Mouse (Mus musculus) embryo, embryonic 10.5 days (tissue): ENCODE results near the gene Cfap100.

Experiments
- DNase-seq: peaks from one replicate; pipeline ENCODE4 v3.0.0-alpha.2; 2015; ENCODE audit warnings: low spot score

Gene Cfap100

DNA sequence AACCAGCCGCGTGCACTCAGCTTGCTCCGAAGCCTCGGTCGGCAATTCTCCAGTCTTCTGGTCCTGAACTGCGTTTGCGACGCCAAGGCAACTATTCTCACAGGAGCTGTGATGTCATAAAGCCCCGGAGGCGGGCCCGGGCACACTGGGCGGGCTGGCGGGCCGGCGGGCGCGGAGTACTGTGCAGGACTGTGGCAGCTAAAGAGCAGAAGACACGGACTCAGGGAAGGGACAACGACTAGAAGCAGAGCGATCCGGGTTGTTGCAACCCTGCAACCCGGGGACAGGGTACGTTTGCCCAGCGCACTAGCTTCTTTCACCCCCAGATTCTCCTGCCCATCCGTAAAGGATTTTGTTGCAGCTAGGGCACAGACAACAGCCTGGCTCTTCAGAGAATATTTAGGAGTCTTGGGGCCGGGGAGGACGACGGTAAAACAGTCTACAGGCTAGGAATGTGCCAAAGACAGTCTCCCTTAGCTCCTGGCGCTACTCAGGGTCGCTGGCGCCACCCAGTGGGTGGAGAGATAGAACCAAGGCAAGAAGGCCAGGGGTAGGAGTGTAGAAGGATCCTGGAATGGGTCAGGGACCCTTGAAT lies at the start of gene Cfap100:
Gene Cfap100 (minus strand): TSS at position 418 of the 595 bp plus-strand sequence.
- peak; percentile 85 for DNase-seq

DNA sequence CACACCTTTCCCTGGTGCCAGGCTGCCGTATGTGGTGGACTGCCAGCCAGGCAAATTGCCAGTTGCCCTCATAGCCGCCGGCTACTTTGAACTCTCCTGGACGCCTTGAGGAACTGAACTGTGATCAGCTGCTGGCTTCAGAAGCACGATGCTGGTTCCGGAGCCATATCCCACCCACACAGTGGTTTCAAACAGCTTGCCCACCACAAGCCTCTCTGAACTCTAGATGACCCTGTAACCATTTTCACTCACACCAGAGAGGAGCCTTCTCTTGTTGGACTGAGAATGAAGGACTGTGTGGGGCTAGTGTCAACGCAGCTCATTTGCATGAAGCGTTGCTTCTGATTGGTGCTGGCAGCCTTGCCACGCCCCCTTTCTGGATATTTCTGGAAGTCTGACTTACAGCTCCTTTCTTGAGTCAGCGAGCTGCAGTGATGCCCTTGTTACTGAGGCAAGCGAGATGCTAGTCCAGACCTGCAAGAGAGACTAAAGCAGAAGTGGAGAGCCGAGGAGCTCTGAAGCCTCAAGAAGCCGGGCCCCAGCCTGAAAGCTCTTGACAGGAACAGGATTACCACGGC lies 48.4 kb upstream of the Cfap100 start:
- no peak for DNase-seq

DNA sequence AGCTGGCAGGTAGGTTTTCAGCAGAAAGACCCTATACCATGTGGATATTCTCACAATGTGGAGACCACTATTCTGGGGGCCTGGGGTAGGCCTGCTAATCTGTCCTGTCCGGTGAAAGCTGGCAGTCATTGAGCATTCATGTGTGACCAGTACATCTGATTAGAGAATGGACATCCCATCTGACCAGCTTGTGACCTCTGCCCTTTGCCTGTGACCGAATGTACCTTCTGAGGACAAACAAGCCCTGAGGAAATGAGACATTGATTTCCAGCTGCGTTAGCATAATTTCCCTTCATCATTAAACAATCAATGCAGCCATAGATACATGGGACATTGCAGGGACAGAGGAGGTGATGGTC lies 47.2 kb upstream of the Cfap100 start:
- no peak for DNase-seq

DNA sequence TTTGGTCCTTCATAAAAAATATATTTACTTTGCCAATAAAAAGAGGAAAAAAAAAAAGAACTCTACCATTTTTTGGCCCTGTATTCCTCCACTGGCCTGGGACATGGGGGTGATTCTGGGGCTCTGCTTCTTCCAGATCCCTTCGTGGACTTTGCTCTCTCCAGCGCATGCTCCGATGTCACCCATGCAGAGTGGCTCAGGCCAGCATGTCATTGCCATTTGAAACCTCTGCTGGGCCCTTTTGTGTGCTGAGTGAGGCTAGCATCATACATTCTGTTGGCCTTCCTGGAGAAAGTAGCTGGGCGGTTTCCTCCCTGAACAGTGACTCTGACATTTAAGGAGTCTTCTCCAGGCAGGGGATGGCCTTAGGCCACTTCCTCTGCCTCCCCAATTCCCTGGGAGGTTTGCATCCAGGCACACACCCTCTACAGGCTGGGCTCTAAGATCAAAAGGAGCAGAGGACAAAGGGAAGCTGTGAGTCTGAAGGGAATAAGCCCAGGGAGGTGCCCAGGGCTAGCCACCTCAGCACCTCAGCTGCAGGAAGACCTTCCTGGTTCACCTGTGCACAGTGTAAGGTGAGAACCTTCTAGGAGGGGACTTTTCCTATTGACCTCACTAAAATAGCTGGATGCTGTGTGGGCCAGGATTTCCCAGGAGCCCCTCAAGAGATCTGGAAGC lies 46.7 kb upstream of the Cfap100 start:
- DNase-seq, result no peak

DNA sequence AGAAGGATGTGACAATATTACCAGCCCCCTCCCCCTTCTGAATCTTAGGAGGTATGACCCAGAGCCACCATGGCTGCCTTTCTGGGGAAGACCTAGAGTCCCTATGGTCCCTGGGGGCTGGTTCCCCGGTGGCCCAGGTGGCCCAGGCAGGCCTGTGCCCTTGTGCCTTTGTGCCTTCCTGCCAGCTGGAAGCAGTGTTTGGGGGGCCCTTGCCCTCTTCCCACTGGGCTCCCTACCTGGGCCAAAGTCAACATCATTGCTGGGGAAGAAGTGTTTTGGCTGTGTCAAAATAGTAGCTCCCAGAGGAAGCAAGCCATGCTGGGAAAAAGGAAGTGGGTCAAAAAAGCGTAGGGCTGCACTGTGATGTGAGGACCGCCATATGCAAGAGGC lies 45.8 kb upstream of the Cfap100 start:
- DNase-seq, result no peak

DNA sequence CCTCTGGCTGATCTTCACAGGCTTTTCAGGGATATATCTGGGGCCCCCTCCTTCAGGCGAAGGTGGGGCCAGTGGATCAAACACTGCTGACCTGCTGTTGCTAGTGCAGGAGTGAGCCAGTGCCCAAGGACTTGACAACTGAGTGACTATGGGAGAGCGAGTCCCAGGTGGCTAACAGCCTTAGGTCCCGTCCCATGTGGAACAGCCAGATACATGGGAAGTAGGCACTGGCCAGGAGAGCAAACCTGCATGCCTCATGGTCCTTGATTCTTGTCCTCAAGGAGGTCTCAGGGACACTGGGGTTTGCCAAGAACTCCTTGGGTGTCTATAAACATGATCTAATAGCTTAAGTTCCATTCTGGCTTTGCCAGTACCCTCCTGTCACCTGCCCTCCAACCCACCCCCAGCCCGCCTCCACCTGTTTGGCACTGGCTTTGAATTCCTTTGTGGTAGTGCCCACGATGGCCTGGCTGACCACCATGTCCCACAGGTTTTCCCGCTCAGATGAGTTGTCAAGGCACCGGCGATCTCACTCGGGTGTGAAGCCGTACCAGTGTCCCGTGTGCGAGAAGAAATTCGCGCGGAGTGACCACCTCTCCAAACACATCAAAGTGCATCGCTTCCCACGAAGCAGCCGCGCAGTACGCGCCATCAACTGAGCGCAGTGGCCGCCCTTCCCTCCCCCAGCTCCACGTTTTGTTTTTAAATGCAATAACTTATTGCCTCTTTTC lies 45.2 kb upstream of the Cfap100 start:
- DNase-seq, result no peak

DNA sequence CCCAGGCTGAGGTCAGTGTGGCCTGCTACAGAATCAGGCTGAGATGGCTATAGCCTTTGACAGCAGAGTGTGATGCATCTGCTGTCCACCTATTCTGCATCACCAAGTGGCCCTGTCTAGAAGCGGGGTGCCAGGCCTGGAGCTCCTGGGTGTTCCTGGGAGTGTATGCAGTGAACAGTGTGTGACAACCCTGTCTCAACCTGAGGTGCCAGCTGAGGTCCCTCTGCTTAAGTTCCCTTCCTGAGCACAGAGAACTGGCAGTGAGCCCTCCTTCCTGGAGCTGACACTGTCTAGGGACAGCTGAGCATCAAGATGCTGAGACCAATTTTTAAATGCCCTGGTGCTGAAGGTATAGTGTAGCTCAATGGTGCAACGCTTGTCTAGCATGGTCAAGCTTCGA lies 44.1 kb upstream of the Cfap100 start:
- DNase-seq, result no peak

DNA sequence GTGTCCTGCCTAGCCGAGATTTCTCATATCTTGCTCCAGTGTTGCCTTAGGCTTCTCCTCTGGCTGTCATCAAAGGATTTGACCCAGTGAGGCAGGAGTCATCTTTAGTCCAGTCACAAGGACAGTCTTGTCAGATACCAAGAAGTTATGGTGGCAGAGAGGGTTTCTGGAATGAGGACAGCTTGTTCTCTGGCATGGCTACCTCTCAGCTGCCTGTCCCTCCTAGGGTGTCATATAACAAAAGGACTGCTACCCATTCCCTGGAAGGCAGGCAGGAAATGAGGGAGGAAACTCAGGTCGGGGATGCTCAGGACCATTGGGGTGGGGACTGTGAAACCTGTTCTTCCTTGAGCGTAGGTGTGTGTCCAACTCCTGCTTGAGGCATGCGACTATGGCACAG lies 43.5 kb upstream of the Cfap100 start:
- no peak for DNase-seq

DNA sequence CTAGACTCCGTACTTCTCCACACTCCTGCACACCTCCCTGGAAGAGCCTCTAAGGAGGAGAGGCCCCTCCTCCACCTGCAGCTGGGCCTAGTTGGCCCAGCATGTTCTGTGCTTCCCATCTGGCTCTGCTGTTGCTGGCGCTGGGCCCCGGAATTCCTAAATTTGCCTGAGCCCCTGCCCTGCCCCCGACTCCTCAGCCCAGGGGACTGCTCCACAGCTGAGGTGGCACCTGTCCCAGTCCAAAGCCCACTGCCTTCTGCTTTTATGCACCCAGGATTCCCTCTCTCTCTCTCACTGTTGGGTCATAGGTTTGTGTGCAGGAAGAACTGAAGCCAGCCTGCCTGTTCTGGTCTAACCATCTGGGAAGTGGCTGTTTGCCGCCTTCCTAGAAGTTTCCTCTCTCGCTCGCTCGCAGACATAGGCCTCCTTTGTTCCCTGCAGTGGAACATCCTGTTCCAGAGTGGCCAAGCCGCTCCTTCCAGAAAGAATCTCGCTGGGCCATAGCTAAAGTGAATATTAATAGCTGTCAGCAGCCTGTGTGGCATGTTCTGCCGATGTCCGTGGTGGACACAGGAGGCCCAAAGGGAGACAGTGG lies 42.4 kb upstream of the Cfap100 start:
- DNase-seq, result peak; percentile 15

DNA sequence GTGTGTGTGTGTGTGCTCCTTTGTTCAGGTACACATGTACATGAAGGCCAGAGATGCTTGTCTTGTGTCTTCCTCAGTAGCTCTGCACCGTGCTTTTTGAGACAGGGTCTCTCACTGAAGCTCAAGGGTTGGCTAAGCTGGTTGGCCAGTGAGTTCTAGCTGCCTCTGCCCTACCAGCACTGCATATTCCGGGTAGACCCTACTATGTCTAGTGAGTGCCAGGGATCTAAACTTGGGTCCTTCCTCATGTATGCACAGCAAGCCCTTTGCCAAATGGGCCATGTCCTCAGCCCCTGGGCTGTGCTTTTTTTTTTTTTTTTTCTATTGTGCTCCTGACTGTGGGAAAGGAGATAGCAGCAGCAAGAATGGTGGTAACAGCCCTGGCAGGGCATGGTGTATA lies 41.7 kb upstream of the Cfap100 start:
- no peak for DNase-seq

DNA sequence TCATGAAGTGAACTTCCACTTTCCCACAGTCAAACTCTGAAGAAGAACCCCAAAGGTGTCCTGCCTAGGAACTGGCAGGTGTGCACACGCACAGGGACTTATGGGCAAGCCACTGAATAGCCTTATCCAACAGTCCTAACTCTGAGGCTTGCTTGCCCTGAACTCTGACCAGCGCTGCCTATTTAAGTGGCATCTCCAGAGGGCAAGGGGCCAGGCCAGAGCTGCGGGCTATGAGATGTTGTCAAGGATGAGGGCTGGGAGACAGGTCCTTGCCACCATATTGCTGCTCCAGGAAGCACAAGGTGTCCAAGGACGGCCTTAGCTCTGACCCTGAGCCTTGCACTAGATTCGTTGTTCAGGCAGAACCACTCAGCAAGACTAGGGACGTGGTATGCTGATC lies 40.4 kb upstream of the Cfap100 start:
- DNase-seq, result no peak

DNA sequence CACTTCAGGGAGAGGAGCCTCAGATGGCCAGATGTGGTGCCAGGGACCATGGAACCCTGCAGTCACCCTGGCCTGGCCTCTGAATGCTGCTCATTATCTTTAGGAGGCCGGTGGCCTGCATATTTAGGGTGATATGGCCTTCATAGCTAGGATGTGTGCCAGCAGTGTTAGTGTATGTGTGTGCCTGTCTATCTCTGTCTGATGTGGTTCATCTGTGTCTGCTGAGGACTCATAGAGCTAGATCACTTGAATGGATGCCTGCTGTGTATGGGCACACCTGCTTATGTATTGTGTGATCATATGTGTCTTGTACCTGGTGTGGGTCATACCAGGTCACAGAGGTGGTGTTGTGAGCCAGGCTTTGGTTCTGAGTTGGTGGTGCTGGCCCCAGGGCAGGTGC lies 39.6 kb upstream of the Cfap100 start:
- DNase-seq, result no peak

DNA sequence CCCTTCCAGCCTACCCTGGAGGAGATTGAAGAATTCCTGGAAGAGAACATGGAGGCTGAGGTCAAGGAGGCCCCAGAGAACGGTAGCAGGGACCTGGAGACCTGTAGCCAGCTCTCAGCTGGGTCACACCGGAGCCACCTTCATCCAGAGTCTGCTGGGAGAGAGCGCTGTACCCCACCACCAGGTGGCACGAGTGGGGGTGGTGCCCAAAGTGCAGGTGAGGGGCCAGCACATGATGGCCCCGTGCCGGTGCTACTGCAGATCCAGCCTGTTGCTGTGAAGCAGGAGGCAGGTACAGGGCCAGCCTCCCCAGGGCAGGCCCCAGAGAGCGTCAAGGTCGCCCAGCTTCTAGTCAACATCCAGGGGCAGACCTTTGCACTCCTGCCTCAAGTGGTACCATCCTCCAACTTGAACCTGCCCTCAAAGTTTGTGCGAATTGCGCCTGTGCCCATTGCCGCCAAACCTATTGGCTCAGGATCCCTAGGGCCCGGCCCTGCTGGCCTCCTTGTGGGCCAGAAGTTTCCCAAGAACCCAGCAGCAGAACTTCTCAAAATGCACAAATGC lies 38.3 kb upstream of the Cfap100 start:
- no peak for DNase-seq

DNA sequence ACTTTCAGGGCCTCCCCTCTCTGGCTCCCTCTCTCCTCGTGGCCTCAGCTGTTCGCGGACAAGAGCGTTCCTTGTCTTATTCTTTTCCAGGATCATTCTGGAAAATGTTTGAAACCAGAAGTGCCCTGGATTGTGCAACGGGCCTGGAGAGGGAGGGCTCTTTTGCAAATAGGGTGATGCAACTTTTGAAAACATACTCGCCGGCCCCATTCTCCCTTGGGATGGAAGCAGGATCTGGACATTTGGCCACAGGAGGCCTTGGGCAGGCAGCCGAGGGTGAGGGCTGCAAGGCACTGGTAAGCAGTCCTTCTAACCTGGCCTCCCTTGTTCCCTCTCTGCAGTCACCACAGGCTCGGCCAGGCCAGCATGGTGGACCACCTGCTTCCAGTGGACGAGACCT lies 37.5 kb upstream of the Cfap100 start:
- no peak for DNase-seq

DNA sequence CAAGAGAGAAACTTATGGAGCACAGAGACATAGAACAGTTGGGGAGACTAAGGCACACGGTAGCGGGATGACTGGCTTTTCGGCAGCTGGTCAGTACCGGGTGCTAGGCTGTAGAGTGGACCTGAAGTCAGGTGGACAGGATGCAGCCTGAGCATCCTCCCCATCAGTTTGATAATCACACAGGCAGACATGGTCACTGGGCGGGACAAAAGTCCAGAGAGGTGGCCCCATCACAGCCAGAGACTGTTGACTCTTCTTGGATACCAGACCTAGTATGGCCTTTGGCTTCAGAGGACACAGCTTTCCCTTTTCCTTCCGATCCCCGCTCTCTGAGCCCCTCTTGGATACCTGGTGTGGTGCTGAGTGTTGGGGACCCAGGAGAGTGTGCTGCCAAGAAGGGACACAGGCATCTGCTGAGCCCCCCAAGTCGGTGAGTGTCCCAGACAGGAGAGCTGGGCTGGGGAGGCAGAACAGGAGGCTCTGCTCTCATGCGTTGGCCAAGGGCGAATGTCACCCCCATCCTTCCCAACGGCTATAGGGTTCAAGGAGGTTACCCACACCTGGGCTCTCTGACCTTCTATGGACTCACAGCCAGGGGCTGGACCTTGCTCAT lies 36.5 kb upstream of the Cfap100 start:
- no peak for DNase-seq

DNA sequence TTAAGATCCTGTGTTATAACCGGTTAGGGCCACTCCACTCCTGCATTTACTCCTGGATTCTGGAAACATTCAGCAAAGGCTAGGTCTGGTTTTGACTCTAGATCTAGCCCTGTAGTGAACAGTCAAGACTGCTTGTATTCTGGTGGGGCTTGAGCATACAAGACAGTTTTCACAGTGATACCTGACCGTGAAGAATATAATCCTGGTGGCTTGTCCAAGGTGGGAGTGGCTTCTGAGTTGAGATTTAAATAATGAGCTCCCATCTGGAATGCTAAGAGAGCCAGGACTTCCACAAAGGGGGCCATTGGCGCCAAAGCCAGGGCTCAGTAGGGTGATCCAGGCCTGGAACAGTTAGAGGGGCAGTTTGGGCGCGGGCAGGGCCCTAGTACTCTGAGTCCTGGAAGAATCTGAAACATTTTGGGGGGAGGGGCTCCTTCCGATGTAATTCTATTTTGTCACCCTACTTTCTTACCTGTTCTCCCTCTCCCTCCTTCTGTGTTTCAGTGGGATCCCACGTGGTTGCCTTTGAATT lies 35.4 kb upstream of the Cfap100 start:
- no peak for DNase-seq

DNA sequence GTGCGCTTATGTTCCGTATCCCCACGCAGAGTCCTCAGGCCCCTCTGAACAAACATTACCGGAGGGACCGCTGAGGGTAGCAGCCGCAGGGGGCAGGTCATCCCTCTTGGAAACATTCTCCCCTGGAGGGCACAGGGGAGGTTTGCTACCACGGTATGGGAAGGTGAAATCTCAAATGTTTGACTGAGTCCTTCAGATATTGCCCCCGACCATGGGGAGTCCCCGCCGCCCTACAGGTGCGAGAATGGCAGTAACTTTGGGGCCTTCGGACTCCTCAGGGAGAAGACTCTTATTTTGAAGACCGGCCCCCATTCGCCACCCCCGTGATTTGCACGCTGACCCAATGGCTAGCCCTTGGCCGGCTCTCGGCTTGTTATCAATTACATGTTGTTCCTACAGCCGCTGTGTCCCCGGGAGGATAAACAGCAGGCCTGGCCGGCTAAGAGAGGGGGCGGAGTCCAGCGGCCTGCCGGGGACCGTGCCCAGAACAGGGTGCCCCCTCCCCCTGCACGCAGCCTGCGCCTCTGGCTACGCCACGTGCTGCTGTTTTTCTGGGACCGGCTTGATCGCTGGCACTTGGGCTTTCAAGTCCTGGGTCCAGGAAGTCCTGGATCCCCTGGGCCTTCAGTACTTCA lies 34.7 kb upstream of the Cfap100 start:
- peak; percentile 84 for DNase-seq

DNA sequence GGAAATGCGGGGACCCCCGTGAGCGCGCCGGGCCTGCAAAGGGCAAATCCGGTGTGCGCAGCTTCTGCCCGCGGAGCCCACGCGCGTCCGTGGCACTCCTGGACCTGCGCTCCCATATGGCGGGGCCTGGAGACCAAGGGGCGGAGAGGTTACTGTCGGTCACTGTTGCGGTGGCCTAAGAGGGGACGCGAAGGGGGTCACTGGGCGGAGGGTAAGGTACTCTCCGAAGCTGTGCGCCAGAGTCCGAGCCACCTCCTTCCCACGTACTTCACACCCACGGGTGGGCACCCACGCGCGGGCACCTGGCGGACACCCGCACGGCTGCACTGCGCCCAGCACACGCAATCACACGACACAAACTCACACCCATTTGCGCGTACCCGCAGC lies 34.2 kb upstream of the Cfap100 start:
- peak; percentile 24 for DNase-seq

DNA sequence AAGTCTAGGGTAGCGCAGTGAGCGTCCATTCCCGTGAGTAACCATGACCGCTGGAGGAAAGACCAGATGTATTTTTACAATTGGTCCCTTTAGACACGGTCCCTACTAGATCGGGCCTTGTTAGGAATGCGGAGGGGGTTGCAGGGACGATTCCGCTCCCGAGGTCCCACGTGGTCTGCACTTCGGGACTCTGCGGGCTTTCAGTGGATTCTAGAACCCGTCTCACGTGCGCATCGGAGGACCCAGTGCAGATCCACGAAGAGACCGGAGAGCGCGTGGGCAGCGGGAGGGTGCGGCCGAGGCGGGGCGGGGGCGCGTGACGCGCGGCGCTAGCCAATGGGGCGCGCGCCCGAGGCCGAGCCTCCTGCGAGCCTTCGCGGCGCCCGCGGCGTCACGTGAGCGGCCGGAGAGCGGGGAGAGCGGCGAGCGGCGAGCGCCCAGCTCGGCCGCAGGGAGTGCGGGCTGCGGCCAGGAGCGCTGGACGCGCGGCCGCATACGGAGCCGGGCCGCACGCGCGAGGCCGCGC lies 33.6 kb upstream of the Cfap100 start, which contains the start of gene Klf15:
Gene Klf15 (plus strand): TSS at position 396 of the 526 bp plus-strand sequence.
- peak; percentile 86 for DNase-seq

DNA sequence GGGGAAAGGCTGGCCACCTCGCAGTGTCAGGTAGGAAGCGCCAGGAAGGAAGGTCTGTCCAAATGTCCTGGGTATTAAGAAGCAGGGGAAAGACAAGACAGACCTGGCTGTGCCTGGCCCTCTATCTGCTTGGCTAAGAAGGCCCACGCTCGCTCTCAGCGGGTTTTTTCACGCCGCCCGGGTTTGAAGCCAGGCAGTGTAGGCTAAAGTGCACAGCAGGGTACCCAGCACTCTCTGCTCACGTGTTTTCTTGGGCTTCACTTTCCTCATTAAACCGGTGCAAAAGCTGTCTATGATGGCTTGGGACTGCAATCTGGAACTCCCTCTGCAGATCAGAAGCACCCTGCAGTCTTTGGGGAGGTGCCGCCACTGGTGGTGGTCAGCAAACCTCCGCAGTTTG lies 33.2 kb upstream of the Cfap100 start:
- no peak for DNase-seq

DNA sequence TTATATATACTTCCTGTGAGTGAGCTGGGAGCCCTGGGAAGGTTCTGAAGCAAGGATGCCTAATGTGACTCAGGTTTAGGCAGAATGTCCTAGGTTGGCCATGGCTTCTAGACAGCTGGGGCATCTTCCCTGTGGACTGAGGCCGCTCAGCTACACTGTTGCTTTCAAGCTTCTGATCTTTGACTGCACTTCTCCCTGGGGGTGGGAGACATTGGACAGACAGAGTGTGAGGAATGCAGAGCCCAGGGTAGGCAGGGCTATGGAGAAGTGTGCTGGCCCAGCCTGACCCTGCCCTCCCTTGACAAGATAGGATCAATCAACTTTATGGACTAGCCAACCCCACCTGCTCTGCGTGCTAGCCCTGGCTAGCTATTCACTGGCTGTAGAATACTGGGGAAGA lies 32.6 kb upstream of the Cfap100 start:
- no peak for DNase-seq
